Mouse (Mus musculus): ENCODE data around the gene Kcnk7. TPM values are rescaled to one million over a fixed set of nuclear protein-coding genes. Genes with fewer than 3 reads are reported as not detected.
A peak's percentile ranks its signal among the peaks of the same experiment; 100 is the strongest.
"Not testable (repeated sequence)": the region's sequence is repeated elsewhere in the genome, so short reads cannot be mapped to it uniquely, and the experiment has no call there.

Kcnk7 gene
- total and polyA plus RNA-seq, 3 experiments: not detected

DNA sequence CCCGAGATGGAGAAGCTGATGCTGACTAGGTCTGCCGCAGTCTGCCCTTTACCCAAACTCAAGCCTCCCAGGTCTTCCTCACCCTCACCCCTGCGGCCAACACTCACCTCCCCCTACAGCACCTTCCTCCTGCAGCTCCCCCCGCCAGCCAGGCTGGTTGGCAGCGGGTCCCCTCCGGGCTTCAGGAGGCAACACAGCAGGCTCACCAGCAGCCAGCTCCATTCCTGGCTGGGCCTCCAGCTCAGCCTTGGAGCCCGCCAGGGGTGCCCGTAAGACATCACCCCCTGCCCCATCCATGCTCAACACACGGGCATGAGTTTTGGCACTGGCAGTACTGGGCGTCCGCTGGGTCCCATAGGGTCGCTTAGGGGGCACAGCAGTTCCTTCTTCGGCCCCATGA is 19.2 kb upstream of the Kcnk7 start:
- Histone ChIP-seq H3K36me3 (ENCODE audit: control insufficient read depth, insufficient read depth, low read length) (no peaks in the 10 kb centered on the region), H3K9ac (ENCODE audit: low read depth, low read length) (no peak overlapping the region), H3K27ac (no peak overlapping the region), H3K4me3 (no peak overlapping the region), H3K79me2 (replicated peaks; ENCODE audit: control insufficient read depth, insufficient read depth, low read length) (no peaks in the 10 kb centered on the region), H3K4me1 (ENCODE audit: control insufficient read depth, insufficient read depth, low read length) (peaks cover 4% of the 10 kb centered on the region; the same call in 1 of the 2 replicates), H3K27me3 (ENCODE audit: control insufficient read depth, insufficient read depth, low read length) (no peaks in the 10 kb centered on the region)
- TF ChIP-seq POLR2A (IDR thresholded peaks at IDR 0.05; ENCODE audit: insufficient read depth, low read depth, low read length) (no peak), EP300 (IDR thresholded peaks at IDR 0.05; ENCODE audit: insufficient read depth, low read depth, low read length) (no peak)
- no peak for DNase-seq
- intact Hi-C loops (cut with DNase I): loop anchor here (5.0 to 10.0 kb wide), 3 partner anchors 38 to 300 kb away; partner anchors contain the start of genes Kat5 and Sart1
- 87% methylated on average over 13 of the region's 13 CpGs for WGBS

DNA sequence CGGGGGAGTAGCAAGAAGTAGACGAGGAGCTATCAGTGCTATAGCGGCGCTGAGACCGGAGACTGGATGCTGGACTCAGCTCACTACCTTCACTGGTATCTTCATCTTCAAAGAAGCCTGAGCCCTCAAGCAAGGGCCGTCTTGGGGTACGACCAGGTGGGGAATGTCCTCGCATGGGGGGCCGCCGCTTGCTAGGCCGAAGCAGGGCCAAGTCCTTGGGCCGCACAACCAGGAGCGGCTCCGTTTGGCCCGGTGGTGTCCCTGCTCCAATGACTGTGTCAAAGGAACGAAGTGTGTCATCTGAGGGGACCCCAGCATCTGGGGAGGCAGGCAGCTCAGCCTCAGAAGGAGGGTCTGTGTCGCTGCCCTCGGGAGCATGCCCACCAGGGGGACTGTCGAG is 18.7 kb upstream of the Kcnk7 start:
- intact Hi-C loops (cut with DNase I): loop anchor here (5.0 to 10.0 kb wide), 3 partner anchors 38 to 301 kb away; partner anchors contain the start of genes Kat5 and Sart1
- Histone ChIP-seq H3K36me3 (ENCODE audit: control insufficient read depth, insufficient read depth, low read length) (no peaks in the 10 kb centered on the region), H3K27ac (no peak overlapping the region), H3K79me2 (replicated peaks; ENCODE audit: control insufficient read depth, insufficient read depth, low read length) (peaks cover 2% of the 10 kb centered on the region), H3K4me1 (ENCODE audit: control insufficient read depth, insufficient read depth, low read length) (peaks cover 4% of the 10 kb centered on the region; the same call in 1 of the 2 replicates), H3K27me3 (ENCODE audit: control insufficient read depth, insufficient read depth, low read length) (no peaks in the 10 kb centered on the region), H3K4me3 (no peak overlapping the region), H3K9ac (ENCODE audit: low read depth, low read length) (no peak overlapping the region)
- no peak for DNase-seq
- WGBS: 95% methylated on average over 19 of the region's 19 CpGs
- no peak for TF ChIP-seq POLR2A (IDR thresholded peaks at IDR 0.05; ENCODE audit: insufficient read depth, low read depth, low read length)

DNA sequence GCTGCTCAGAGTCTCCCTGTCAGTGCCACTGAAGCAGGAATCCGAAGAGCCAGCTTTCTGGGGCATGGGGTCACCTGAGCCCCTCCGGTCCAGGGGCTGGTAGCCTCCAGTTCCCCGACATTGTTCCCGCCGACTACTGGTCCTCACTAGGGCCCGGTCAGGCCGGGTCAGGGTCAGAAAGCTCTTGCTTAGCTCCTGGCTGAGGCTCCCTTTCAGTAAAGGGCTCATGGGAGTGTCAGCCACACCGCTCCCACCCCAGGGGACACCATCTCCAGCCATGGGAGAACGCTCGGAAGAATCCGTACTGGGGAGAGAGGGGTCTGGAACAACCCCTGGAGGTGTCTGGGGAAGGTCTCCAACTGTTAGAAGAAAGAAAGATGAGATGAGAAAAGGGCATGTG is 18.3 kb upstream of the Kcnk7 start:
- Histone ChIP-seq H3K9ac (ENCODE audit: low read depth, low read length) (no peak overlapping the region), H3K27ac (no peak overlapping the region), H3K36me3 (ENCODE audit: control insufficient read depth, insufficient read depth, low read length) (no peaks in the 10 kb centered on the region), H3K27me3 (ENCODE audit: control insufficient read depth, insufficient read depth, low read length) (no peaks in the 10 kb centered on the region), H3K79me2 (replicated peaks; ENCODE audit: control insufficient read depth, insufficient read depth, low read length) (peaks cover 6% of the 10 kb centered on the region), H3K4me1 (ENCODE audit: control insufficient read depth, insufficient read depth, low read length) (peaks cover 4% of the 10 kb centered on the region; the same call in 1 of the 2 replicates), H3K4me3 (no peak overlapping the region)
- intact Hi-C loops (cut with DNase I): loop anchor here (5.0 to 10.0 kb wide), 3 partner anchors 39 to 301 kb away; partner anchors contain the start of genes Kat5 and Sart1
- TF ChIP-seq POLR2A (IDR thresholded peaks at IDR 0.05; ENCODE audit: insufficient read depth, low read depth, low read length): no peak
- no peak for TF ChIP-seq EP300 (IDR thresholded peaks at IDR 0.05; ENCODE audit: insufficient read depth, low read depth, low read length)
- TF ChIP-seq CTCF (IDR thresholded peaks at IDR 0.05): no peak
- 91% methylated on average over 11 of the region's 11 CpGs for WGBS
- DNase-seq: no peak

DNA sequence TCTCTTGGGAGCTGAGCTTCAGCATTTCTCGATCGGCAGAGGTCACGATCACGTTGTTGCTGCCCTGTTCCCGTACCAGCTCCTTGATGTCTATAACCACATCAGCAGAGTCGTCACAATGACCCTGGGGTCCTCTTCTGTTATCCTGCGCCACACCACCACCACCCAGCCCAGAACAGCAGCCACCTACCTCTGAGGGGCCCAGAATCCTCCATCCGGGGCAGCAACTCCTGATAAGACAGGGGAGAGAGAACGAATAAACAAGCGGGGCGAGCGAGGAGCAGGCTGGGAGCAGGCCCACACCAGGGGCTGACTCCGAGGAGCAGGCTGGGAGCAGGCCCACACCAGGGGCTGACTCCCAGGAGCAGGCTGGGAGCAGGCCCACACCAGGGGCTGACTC is 17.7 kb upstream of the Kcnk7 start:
- H3K36me3 ChIP-seq (ENCODE audit: control insufficient read depth, insufficient read depth, low read length): no peaks in the 10 kb centered on the region
- H3K27me3 ChIP-seq (ENCODE audit: control insufficient read depth, insufficient read depth, low read length): no peaks in the 10 kb centered on the region
- TF ChIP-seq CTCF (IDR thresholded peaks at IDR 0.05) (no peak), POLR2A (IDR thresholded peaks at IDR 0.05; ENCODE audit: insufficient read depth, low read depth, low read length) (no peak), EP300 (IDR thresholded peaks at IDR 0.05; ENCODE audit: insufficient read depth, low read depth, low read length) (no peak)
- peaks cover 4% of the 10 kb centered on the region for H3K4me1 ChIP-seq (ENCODE audit: control insufficient read depth, insufficient read depth, low read length)
- peaks cover 6% of the 10 kb centered on the region for H3K79me2 ChIP-seq (replicated peaks; ENCODE audit: control insufficient read depth, insufficient read depth, low read length)
- DNase-seq: no peak
- H3K27ac ChIP-seq: no peak overlapping the region
- no peak overlapping the region for H3K4me3 ChIP-seq
- intact Hi-C loops (cut with DNase I): loop anchor here (5.0 to 10.0 kb wide), 3 partner anchors 39 to 302 kb away; partner anchors contain the start of genes Kat5 and Sart1
- H3K9ac ChIP-seq (ENCODE audit: low read depth, low read length): no peak overlapping the region
- WGBS: 81% methylated on average over 13 of the region's 13 CpGs

DNA sequence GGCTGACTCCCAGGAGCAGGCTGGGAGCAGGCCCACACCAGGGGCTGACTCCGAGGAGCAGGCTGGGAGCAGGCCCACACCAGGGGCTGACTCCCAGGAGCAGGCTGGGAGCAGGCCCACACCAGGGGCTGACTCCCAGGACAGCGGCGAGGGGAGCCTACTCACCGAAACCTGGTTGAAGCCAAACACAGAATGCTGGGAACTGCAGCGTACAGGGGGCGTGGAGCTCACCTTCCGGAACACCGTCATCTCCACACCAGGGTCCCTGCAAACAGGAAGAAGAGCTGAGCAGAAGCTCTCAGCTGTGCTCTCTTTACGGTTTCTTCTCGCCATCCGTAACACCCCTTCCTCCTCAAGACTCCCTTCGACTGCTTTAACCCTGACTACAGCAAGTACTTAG is 17.2 kb upstream of the Kcnk7 start:
- H3K27ac ChIP-seq; H3K36me3 ChIP-seq (ENCODE audit: control insufficient read depth, insufficient read depth, low read length); H3K4me3 ChIP-seq; H3K27me3 ChIP-seq (ENCODE audit: control insufficient read depth, insufficient read depth, low read length); H3K79me2 ChIP-seq (replicated peaks; ENCODE audit: control insufficient read depth, insufficient read depth, low read length); DNase-seq; H3K4me1 ChIP-seq (ENCODE audit: control insufficient read depth, insufficient read depth, low read length); H3K9ac ChIP-seq (ENCODE audit: low read depth, low read length): not testable (repeated sequence)
- intact Hi-C loops (cut with DNase I): loop anchor here (5.0 to 10.0 kb wide), 3 partner anchors 40 to 302 kb away; partner anchors contain the start of genes Kat5 and Sart1
- WGBS: 91% methylated on average over 12 of the region's 12 CpGs

DNA sequence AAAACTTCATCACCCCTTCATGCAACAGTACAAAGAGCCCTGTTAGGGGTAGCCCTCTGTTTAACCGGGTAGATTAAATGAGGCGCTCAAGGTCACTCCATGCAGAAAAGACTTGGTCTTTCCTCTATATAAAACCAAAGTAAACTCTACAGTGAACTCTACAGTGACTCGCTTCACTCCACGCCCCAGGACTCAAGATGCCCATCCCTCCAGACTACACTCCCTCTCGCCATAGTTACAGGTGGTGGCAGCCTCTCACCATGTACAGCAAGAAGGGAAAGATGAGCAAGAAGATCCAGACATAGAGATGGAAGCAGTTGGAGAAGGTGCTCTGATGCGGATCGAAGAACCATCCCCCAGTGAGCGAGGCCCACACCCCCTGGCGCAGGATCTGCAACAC is 16.4 kb upstream of the Kcnk7 start:
- H3K4me1 ChIP-seq (ENCODE audit: control insufficient read depth, insufficient read depth, low read length): peaks cover 4% of the 10 kb centered on the region

More for the DNA sequence above, 16.4 kb upstream of the Kcnk7 start:
- TF ChIP-seq POLR2A (IDR thresholded peaks at IDR 0.05; ENCODE audit: insufficient read depth, low read depth, low read length): no peak
- Histone ChIP-seq H3K36me3 (ENCODE audit: control insufficient read depth, insufficient read depth, low read length) (no peaks in the 10 kb centered on the region), H3K79me2 (replicated peaks; ENCODE audit: control insufficient read depth, insufficient read depth, low read length) (peaks cover 7% of the 10 kb centered on the region), H3K9ac (ENCODE audit: low read depth, low read length) (peak overlapping the region; percentile 71), H3K4me3 (peak overlapping the region; percentile 94), H3K27me3 (ENCODE audit: control insufficient read depth, insufficient read depth, low read length) (no peaks in the 10 kb centered on the region), H3K27ac (peak overlapping the region; percentile 97)
- DNase-seq: no peak
- 22% methylated on average over 9 of the region's 9 CpGs for WGBS
- intact Hi-C loops (cut with DNase I): loop anchor here (1.0 to 10.0 kb wide), 4 partner anchors 24 to 303 kb away; partner anchors contain the start of genes Kat5, Sart1 and Sipa1

Data from heart, adult 2 months (tissue).